Mouse (Mus musculus): ENCODE measurements around the gene Git2.

Git2 gene
- long read RNA-seq, experiment 1, partial matches to known transcripts, result 2 of 9 reads
- long read RNA-seq, experiment 1, other reads (novel, unspliced or antisense), result 5 of 9 reads
- long read RNA-seq, experiment 2, full-length matches to known transcripts, result 3 of 12 reads
- long read RNA-seq, experiment 2, partial matches to known transcripts, result 2 of 12 reads
- long read RNA-seq, experiment 2, other reads (novel, unspliced or antisense), result 7 of 12 reads

DNA sequence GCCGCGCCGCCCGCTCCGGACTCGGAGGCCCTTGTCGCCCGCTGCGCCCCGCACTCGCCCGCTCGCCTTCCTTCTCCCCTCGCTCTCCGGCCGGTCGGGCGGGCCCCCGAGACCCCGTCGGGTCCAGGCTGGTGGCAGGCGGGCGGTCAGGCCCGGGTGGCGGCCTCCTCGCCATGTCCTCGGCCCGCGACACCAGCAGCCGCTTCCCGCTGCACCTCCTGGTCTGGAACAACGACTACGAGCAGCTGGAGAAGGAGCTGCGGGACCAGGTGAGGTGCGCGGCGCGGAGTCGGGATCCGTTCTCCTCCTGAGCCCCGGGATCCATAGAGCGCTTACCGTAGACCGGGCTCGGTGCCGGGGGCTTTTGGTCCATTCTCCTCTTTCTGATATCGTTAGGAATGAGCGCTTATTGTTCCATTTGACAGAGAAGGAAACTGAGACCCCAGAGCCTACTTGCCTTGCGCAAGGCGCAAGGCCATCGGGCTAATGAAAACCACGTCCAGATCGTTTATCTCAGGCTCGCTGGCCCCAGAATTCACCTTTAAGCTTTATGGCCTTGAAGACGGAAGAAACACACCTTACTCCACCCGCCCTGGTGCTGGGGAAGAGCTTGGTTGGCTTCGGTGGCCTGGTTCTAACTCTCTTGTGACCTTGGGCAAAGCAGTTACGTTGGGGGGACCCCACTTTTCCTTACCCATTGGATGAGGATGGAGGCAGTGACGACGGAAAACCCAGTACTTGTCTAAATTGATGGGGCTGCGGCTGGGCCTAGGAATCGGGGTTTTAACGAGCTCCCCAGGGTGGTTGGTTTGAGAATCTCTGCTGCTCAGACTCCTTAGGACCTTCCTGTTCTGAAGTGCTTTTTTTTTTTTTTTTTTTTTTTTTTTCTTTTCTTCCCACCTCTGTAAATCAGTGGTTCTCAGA is at the start of gene Git2:
Git2 (minus strand) TSS at position 462 of the 924 bp plus-strand sequence.
- intact Hi-C loops (cut with DNase I), result no loop called here

DNA sequence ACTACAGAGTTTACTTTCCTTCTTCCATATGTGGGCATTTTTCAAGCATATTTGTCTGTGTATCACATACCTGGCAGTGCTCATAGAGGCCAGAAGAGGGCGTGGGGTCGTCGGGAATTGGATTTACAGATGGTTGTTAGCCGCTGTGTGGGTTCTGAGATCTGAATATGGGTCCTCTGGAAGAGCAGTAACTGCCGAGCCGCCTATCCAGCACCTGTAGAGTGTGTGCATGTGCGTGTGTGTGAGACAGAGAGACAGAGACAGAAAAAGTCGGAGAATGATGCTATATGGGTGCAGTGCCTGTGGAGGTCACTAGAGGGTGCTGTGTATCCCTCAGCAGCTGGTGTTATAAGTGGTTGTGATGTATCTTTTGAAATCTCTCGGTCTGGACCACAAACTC is 48.9 kb upstream of the Git2 start:
- intact Hi-C loops (cut with DNase I), result loop anchor here (5.0 kb wide), 1 partner anchor 78 kb away; no protein-coding TSS in a partner anchor

DNA sequence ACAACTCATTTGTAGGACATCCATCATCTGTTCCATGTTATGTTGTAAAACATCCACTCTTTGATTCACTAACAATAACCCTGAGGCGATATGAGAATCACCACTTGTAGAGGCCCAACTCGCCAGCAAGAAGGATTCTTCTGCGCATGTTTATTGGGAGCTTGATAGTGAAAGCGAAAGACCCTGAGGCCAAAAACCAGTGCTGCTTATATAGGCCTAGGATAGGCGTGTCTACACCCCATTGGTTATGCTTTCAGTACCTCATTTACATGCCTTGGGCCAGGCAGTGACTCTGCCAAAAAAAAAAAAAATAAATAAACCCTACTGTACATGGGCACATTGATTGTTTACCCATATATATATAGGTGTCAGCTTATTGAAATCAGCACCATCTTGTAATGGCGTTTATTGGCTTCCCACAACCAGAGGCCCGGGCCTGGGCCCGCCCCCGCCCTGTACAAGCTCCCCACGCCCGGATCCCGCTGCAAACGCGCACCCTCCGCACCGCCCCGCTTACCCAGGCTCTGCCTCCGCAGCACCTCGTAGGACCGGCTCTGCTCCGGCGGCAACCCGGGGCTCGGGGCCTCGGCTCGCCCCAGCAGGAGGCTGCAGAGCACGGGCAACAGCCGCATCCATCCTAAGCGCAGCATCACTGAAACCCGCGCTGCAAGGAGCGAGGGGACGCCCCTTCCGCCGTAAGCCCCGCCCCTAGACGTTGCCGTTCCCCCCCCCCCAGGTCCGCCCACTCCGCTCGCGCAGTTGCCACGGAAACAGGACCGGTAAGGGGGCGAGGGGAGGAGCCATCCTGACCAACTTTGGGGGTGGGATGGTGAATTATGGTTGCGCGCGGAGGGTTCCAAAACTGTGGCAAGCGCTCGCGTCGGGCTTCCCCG is 47.7 kb upstream of the Git2 start, which contains the start of gene 1500011B03Rik:
1500011B03Rik (minus strand) TSS at position 673 of the 893 bp plus-strand sequence.
- intact Hi-C loops (cut with DNase I), result loop anchor here (5.0 kb wide), 1 partner anchor 79 kb away; no protein-coding TSS in a partner anchor

DNA sequence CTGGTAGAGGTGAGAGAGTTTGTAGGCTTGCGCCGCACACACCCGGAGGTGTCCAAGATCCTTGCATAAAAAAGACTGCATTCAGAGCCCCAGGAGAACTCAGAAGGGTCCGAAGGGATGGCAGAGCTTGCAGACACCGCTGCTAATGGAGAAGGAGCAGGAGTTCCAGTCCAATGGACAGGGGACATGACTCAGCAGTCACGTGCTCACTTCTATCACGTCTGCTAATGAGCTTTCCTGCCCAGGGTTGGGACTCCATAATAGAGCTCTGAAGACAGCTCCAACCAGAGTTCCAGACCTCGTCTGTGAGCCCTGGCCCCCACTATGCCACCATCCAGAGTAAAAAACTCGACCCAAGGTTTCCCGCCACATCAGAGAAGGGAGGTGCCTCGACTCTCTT is 42.8 kb upstream of the Git2 start:
- intact Hi-C loops (cut with DNase I), result no loop called here

DNA sequence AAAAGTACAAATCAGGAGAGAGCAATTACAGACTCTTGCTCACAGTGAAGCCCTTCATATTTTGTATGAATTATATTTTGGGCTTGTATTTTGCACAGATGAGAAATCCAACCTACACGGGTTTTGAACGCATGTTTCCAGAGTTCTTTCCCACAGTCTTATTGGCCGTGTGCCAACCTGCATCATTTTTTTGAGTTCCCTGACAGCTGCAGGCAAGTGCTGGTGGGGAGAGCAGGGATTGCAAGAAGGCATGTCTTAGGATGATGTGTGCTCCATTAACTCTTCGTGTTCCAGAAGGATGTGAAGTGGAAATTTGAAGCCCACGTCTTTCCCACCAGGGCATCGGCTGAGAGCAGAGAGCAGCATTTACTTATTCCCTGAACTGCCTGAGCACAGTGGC is 41.3 kb upstream of the Git2 start:
- intact Hi-C loops (cut with DNase I), result no loop called here

DNA sequence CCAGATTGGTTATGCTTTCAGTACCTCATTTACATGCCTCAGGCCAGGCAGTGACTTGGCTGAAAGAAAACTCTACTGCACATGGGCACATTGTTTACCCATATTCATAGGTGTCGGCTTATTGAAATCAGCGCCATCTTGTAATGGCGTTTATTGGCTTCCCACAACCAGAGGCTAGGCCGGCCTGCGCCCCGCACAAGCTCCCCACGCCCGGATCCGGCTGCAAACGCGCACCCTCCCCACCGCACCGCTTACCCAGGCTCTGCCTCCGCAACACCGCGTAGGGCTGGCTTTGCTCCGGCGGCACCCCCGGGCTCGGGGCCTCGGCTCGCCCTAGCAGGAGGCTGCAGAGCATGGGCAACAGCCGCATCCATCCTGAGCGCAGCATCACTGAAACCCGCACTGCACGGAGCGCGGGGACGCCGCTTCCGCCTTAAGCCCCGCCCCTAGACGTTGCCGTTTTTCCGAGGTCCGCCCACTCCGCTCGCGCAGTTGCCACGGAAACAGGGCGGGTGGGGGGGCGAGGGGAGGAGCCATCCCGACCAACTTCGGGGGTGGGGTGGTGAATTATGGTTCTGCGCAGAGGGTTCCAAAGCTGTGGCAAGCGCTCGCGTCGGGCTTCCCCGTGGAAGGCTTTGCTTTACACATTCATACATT is 38.3 kb upstream of the Git2 start:
- intact Hi-C loops (cut with DNase I), result no loop called here

DNA sequence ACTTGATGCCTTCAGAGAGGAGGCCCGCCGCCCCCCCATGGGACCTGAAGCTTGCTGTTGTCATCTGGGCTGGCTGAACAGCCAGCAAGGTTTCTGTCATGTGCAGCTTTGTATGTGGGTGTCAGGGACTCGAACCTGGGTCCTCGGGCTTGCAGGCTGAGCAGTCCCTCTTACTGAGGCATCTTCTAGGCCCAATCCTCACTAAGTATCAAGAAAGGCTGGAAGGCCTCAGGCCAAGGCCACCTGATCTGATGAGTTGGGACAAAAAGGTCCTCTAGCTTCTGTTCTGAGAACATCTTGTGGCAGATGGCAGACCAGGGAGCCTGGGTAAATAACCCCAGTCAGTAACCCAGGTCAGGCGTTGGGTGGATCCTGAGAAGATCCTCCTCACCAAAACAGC is 34.5 kb upstream of the Git2 start:
- intact Hi-C loops (cut with DNase I), result loop anchor here (5.0 kb wide), 1 partner anchor 38 kb away; the partner anchor contains the start of gene Ankrd13a

DNA sequence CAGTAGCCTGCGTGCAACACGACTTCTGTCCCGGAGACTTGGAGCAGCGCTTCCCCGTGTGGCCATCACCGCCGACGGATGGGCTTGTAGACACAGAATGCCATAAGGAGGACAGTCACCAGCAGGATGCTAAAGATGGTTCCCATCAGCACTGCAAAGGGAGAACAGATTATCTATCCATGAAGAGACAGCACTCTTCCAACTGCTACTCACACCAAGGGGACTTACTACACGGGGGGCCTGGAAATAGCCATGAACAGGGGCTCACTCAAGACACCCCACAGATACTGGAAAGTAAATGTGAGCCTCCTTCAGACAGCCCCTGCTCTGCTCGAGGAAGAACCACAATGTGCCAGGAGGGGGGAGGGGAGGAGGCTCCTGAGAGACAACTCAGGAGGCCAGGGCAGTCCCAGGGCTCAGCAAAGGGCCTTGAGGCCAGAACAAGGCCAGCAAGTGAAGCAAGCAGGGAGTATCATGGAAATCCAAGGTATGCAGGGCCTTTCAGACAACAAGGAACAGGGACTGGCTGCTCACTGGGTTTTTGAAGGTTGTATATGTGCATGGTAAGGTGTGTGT is 34.0 kb upstream of the Git2 start:
- intact Hi-C loops (cut with DNase I), result loop anchor here (5.0 kb wide), 1 partner anchor 37 kb away; the partner anchor contains the start of gene Ankrd13a

DNA sequence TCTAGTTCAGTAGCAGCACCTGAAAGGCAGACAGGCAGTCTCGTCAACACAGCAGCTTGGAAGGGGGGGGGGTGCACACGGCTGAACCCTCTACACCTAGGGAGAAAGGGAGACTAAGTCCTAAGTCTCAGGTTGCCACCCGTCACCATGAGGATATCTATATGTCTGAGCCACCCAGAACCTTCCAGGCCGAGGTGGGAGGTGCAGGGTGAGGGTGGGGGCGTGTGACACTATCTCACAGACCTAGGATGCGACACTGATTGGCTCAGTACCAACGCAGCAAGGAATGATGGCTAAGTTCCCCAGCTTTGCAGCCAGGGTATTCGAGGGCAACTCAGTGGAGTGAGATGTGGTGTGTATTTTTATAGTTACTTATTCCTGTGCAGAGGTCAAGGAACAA is 33.1 kb upstream of the Git2 start:
- intact Hi-C loops (cut with DNase I), result loop anchor here (5.0 kb wide), 1 partner anchor 36 kb away; the partner anchor contains the start of gene Ankrd13a

DNA sequence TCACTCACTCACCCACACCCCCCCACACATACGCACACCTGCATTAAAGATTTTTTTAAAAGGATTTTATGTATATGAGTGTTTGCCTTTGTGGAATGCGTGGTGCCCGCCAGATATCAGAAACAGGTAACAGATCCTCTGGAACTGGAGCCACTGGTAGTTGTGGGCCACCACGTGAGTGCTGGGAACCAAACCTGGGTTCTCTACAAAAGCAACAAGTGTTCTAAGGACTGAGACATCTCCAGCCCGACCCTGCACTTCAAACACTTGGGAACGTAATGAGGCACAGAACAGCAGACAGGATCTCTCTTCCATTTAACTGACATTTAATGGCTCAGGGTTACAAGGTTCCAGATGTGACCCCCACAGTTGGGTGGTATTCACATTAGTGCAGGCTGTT is 32.6 kb upstream of the Git2 start:
- intact Hi-C loops (cut with DNase I), result loop anchor here (5.0 kb wide), 1 partner anchor 36 kb away; the partner anchor contains the start of gene Ankrd13a

DNA sequence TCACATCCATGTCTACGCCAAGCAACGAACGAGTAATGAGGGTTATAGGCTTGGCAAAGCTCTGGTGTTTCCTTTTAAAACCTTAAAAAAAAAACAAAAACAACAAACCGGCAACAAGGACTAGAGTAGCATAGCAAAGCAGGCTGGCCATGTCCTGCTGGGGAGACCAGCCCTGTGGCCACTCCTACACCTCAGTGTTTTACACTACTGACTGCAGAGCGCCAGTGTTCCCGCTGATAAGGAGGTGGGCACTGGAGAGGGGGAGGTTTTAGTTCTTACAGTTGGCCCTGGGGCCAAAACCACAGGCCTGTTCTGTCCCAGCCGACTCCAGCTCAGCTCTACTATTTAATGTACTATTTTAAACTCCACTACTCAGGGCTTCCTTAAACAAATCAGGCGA is 32.2 kb upstream of the Git2 start:
- intact Hi-C loops (cut with DNase I), result loop anchor here (5.0 kb wide), 1 partner anchor 35 kb away; the partner anchor contains the start of gene Ankrd13a

DNA sequence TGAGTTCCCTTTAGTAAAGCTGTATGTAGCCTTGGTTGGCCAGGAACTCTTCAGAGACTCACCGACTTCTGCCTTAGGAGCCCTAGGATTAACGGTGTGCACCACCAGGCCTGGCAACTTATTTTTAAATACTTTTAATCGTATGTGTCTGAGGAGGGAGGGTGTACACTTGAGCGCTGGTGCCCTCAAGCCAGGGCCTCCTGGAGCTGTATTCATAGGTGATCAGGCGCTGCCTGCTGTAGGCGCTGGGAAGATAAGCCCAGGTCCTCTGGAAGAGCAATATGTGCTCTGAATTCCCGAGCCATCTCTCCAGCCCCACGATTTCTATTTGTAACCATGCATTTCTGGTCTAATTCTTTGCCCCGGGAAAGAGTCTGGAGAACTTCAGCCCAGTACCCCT is 31.7 kb upstream of the Git2 start:
- intact Hi-C loops (cut with DNase I), result loop anchor here (5.0 kb wide), 1 partner anchor 35 kb away; the partner anchor contains the start of gene Ankrd13a

DNA sequence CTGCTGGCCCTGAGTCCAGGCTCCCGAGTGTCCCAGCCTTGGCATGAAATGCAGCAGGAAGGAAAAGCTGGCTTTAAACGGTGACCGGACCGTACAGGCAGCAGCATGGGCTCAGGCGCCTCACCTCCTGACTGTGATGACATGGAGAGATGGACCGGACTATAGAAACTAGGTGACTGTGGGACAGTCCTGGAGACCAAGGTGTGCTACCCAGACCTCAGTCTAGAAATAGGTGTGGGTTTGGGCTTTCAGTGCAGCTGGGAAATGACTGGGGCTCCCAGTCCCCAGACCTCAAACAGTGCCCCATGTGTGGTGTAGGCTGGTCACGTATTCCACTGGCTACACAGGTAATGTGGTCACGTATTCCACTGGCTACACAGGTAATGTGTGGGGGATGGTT is 31.3 kb upstream of the Git2 start:
- intact Hi-C loops (cut with DNase I), result loop anchor here (5.0 kb wide), 1 partner anchor 34 kb away; the partner anchor contains the start of gene Ankrd13a

DNA sequence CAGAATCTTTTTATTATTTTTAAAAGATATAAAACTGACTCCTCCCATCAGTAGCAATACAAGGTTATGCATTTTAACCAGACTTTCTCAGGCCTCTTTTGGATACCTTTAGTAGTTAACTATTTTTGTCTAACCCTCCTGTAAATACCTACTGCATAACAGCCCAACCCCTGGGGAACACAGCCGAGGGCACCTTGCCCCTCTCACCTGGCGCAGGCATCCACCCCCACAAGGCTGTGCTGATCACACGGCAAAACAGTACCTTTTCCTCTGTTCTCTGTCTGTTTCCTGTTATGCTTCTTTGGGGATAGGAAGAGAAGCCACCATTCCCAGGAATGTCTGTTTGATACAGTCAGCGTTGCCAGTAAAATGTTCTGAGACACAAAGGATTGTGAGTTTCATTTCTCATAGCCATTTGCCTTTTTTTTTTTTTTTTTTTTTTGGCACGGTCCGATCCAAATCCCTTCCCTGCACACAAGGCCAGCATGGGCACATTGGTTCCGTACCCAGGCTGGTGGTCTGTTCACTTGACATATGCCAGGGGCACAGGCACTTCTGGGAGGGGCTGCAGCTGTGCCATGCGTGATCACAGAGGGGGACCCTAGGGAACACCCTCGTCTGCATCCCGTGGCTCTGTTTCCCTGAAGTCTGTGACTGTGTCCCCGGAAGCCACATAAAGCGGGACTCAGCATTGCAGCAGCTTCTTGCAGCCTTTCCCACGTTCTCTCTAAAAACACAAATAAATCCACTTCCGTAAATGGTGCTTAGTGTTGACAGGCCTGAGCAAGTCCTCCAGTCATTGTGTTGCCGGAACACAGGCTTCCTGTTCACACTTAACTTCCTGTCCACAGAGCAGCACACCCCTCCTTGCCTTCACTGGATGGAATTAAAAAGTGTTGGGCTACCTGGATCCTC is 30.4 kb upstream of the Git2 start:
- intact Hi-C loops (cut with DNase I), result loop anchor here (5.0 kb wide), 1 partner anchor 33 kb away; the partner anchor contains the start of gene Ankrd13a

DNA sequence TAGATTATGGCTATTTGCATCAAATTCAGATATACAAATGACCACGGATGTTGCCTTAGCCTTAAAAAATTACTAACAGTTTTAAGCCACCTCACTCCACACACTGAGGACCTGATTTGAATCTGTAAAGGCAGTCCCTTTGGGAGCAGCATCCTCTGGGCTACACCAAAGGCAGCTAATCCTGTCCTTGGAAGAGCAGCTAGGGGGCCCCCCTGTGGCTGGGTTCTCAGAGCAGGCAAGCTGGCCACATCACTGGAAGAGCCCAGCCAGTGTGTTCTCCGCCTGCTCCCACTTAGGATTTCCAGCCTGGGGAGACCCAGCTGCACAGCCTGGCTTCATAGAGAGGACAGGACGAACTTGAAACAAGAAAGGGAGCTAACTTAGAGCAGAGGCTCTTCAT is 29.6 kb upstream of the Git2 start:
- intact Hi-C loops (cut with DNase I), result loop anchor here (5.0 kb wide), 1 partner anchor 33 kb away; the partner anchor contains the start of gene Ankrd13a

DNA sequence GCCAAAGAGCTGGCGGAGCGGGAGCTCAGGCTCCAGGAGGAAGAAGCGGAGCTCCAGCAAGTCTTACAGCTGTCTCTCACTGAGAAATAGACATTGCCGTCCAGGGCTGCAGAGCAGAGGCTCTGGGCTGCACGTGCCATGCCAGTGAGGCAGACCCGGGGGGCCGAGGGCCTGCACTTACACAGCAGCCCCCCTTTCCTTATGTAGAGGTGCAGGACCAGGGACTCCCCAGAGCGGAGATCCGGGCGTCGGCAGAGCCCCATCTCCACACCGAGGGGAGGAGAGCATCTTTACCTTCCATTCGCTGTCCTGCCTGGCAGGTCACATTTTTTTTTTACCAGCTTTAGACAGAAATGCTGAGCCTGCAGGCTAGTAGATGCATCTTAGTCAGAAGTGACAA is 29.0 kb upstream of the Git2 start:
- intact Hi-C loops (cut with DNase I), result no loop called here

DNA sequence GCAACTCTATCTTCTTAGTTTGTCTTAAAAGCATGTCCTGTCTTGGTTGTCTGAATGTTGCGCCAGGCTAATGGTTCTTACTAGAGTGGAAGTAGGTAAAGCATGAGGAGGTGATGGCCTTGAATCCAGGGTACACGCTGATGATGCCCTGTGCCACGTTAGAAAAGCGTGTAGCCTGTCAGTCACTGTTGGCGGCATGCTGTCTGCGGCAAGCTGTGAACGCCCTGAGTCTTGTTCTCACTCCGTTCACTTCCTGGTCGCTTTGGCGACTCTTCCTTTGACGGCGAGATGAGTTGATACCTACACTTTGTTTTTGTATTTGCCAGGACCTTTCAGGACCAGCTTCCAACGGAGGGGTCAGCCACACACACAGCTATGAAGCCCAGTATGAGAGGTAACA is 27.9 kb upstream of the Git2 start:
- intact Hi-C loops (cut with DNase I), result no loop called here

DNA sequence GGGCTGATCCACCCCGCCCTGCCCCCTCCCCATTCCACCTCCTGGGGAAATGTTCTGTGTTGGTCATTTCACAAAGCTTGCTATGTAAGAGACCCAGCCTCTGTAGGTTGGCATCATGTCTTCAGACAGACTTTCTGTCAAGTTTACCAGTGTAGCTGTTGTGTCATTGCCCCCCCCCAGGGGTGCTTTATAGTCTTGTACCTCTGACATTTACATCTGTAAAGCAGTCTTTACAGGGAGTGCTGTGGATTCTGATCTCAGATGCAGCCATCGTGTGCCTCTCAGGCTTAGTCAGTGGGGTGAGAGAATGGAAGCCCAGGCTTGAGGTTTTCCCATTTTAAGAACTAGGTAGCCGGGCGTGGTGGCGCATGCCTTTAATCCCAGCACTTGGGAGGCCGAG is 26.5 kb upstream of the Git2 start:
- intact Hi-C loops (cut with DNase I), result no loop called here

DNA sequence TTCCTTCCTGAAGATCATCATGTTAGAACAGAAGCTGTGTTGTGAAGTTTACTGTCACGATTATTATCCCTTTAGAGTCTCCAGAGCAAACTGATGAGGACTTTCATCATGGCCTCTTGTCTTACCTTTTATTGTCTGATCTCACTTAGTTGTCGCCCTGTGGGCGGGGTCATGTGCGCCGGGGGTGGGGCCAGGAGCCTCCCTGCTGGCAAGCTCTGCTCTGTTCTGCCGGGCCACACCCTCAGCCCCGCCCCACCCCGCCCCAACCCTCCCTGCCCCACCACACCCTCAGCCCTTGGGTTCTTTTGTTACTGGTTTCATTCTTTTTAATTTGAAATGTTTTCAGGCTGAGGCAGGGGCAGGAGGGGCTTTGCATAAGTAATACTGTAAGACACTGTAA is 25.7 kb upstream of the Git2 start:
- intact Hi-C loops (cut with DNase I), result no loop called here

All from adrenal gland (tissue).